Mouse (Mus musculus) midbrain, embryonic 16.5 days (tissue): Measurements from ENCODE around the gene Sowahc. TPM values are rescaled to one million over a fixed set of nuclear protein-coding genes. Genes with fewer than 3 reads are reported as not detected.

ENCODE experiments used
- ATAC-seq: fragments of 200-750 bp; cut with Nextera tagmentation; 2 replicates; pipeline ENCODE4 v1.8.0; 2017; ENCODE audit warnings: moderate TSS enrichment
- H3K27ac ChIP-seq: fragments of 300-500 bp; sonication (generic); 2 replicates; pipeline ENCODE4 v1.5.1; 2014; ENCODE audit warnings: mild to moderate bottlenecking, low read length, mixed read lengths
- H3K27me3 ChIP-seq: fragments of 300-500 bp; sonication (generic); 2 replicates; pipeline ENCODE4 v1.6.1; 2014; ENCODE audit warnings: low read depth, low read length, mixed read lengths; ENCODE audit not compliant: control insufficient read depth, insufficient read depth
- H3K36me3 ChIP-seq: fragments of 300-500 bp; sonication (generic); 2 replicates; pipeline ENCODE4 v1.6.1; 2014; ENCODE audit warnings: mild to moderate bottlenecking, low read length, moderate library complexity, mixed read lengths; ENCODE audit not compliant: control insufficient read depth, insufficient read depth
- H3K4me1 ChIP-seq: fragments of 300-500 bp; sonication (generic); 2 replicates; pipeline ENCODE4 v1.6.1; 2014; ENCODE audit warnings: mild to moderate bottlenecking, low read length, mixed read lengths; ENCODE audit not compliant: control insufficient read depth, insufficient read depth
- H3K4me2 ChIP-seq: fragments of 300-500 bp; sonication (generic); 2 replicates; pipeline ENCODE4 v1.6.1; 2014; ENCODE audit warnings: mild to moderate bottlenecking, low read length, mixed read lengths
- H3K4me3 ChIP-seq: fragments of 300-500 bp; sonication (generic); 2 replicates; pipeline ENCODE4 v1.5.1; 2014; ENCODE audit warnings: low read depth, mild to moderate bottlenecking, low read length, moderate library complexity, mixed read lengths
- H3K9ac ChIP-seq: fragments of 300-500 bp; sonication (generic); 2 replicates; pipeline ENCODE4 v1.6.1; 2014; ENCODE audit warnings: low read depth, low read length, mixed read lengths
- H3K9me3 ChIP-seq: fragments of 300-500 bp; sonication (generic); replicated peaks from 2 replicates; pipeline ENCODE4 v1.6.1; 2014; ENCODE audit warnings: mild to moderate bottlenecking, low read length, mixed read lengths; ENCODE audit not compliant: control insufficient read depth, poor library complexity, severe bottlenecking
- WGBS: fragments of 180-500 bp; shearing (Covaris S2); extraction: QIAGEN DNeasy Blood & Tissue Kit; methylation state at CpG from one replicate; pipeline ENCODE4 v1.1.7; 2014; 5-methylcytosine and 5-hydroxymethylcytosine counted together
- polyA plus RNA-seq: library from polyadenylated mRNA; unstranded; fragments of >200 nt; fragmentation: Nextera tagmentation; extraction: Ambion mirVana; gene quantifications from 2 replicates; pipeline ENCODE4 v1.2.1, GENCODE M21; 2015

Gene Sowahc
- polyA plus RNA-seq, 1 experiment from 2014 or later = 23.8 TPM

GRCm38 (mm10) chr10:59262021-59262420 is 40.3 kb downstream of the Sowahc start:
- no peak for ATAC-seq
- H3K36me3 ChIP-seq = no peaks in the 10 kb centered on the region
- no peak overlapping the region for H3K27ac ChIP-seq
- no peak overlapping the region for H3K4me2 ChIP-seq
- H3K9me3 ChIP-seq = no peaks in the 10 kb centered on the region
- no peak overlapping the region for H3K4me3 ChIP-seq
- H3K27me3 ChIP-seq = no peaks in the 10 kb centered on the region
- H3K4me1 ChIP-seq = no peaks in the 10 kb centered on the region; the same call in 1 of the 2 replicates
- 79% methylated on average over 1 of the region's 1 CpGs for WGBS
- H3K9ac ChIP-seq = no peak overlapping the region

DNA sequence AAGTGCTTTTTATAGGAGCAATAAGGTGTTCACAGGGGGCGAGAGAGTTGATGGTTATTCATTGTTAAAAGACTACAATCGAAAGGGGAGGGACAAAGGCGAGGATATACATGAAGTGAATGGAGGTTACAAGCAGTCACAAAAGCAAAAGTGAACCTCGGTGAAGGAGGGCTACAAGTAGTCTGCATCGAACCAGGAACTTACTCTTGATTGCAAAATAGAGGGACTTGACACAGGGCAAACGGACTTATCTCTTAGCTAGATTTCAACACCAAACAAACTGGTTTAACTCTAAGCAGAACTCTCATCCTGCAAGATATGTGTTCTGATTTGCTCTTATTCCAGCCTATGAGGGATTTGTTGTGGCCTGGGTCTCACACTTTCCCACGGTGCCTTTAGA is 41.2 kb downstream of the Sowahc start:
- H3K9ac ChIP-seq = no peak overlapping the region
- 57% methylated on average over 7 of the region's 7 CpGs for WGBS
- H3K4me2 ChIP-seq = no peak overlapping the region
- H3K27me3 ChIP-seq = no peaks in the 10 kb centered on the region
- no peaks in the 10 kb centered on the region for H3K9me3 ChIP-seq
- H3K36me3 ChIP-seq = no peaks in the 10 kb centered on the region
- no peak for ATAC-seq
- no peaks in the 10 kb centered on the region; the same call in 1 of the 2 replicates for H3K4me1 ChIP-seq
- no peak overlapping the region for H3K27ac ChIP-seq
- H3K4me3 ChIP-seq = no peak overlapping the region

GRCm38 (mm10) chr10:59265067-59265466 is 43.3 kb downstream of the Sowahc start:
- Histone ChIP-seq H3K4me3 (no peak overlapping the region), H3K4me1 (no peaks in the 10 kb centered on the region; the same call in 1 of the 2 replicates), H3K9ac (no peak overlapping the region), H3K27me3 (no peaks in the 10 kb centered on the region), H3K4me2 (no peak overlapping the region), H3K36me3 (no peaks in the 10 kb centered on the region), H3K27ac (no peak overlapping the region), H3K9me3 (no peaks in the 10 kb centered on the region)
- ATAC-seq = no peak
- WGBS = 85% methylated on average over 7 of the region's 7 CpGs

DNA sequence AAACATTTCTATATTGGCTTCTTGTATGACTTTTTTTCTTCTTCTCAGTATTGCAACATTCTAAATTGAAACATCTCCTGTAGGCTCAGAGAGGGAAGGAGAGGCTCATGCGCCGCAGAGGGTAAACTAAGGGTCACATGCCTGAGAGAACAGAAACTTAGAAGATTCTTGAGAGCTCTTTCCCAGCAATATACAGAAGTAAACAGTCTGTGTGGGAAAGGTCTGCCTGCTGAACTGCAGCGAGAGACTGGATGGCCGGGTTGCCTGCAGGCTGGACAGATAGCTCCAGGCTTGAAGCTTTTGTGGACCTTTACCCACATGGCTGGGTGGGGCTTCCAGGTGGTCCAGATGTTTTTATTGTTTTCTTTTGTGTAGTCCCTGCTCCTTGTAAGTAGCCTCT is 43.9 kb downstream of the Sowahc start:
- H3K9me3 ChIP-seq = no peaks in the 10 kb centered on the region
- H3K27me3 ChIP-seq = no peaks in the 10 kb centered on the region
- no peak for ATAC-seq
- no peak overlapping the region for H3K27ac ChIP-seq
- H3K4me2 ChIP-seq = no peak overlapping the region
- no peaks in the 10 kb centered on the region; the same call in 1 of the 2 replicates for H3K4me1 ChIP-seq
- H3K4me3 ChIP-seq = no peak overlapping the region
- 65% methylated on average over 4 of the region's 4 CpGs for WGBS
- no peaks in the 10 kb centered on the region for H3K36me3 ChIP-seq
- H3K9ac ChIP-seq = no peak overlapping the region

GRCm38 (mm10) chr10:59266097-59266496 is 44.3 kb downstream of the Sowahc start:
- H3K9ac ChIP-seq = no peak overlapping the region
- 95% methylated on average over 1 of the region's 1 CpGs for WGBS

DNA sequence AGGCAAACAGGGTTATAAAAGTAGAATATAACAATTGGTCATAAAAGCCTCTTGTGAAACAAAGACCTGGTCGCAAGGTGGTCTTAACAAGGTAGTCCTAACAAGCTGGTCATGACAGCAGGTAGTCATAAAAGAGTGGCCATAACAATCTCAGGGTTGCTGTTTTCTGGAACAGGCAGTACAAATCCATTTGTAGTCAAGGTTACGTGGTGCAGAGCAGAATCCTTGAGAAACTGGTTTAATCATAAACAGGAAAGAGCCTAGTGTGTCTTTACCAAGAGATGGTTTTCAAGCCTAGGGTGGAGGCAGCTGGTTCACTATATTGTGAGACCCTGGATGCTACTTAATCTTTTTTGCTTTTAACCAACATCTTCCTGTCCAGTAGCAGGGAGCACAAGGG is 45.5 kb downstream of the Sowahc start:
- ATAC-seq = no peak
- WGBS = 92% methylated on average over 2 of the region's 2 CpGs

More at GRCm38 (mm10) chr10:59266097-59266496, 44.3 kb downstream of the Sowahc start:
- H3K27ac ChIP-seq = no peak overlapping the region
- no peak overlapping the region for H3K4me2 ChIP-seq
- no peaks in the 10 kb centered on the region for H3K9me3 ChIP-seq
- no peaks in the 10 kb centered on the region for H3K27me3 ChIP-seq
- no peaks in the 10 kb centered on the region for H3K36me3 ChIP-seq
- no peak overlapping the region for H3K4me3 ChIP-seq
- no peaks in the 10 kb centered on the region; the same call in 1 of the 2 replicates for H3K4me1 ChIP-seq
- no peak for ATAC-seq

GRCm38 (mm10) chr10:59268109-59268508 is 46.4 kb downstream of the Sowahc start:
- Histone ChIP-seq H3K4me1 (no peaks in the 10 kb centered on the region), H3K27me3 (no peaks in the 10 kb centered on the region), H3K9ac (no peak overlapping the region), H3K4me2 (no peak overlapping the region), H3K27ac (no peak overlapping the region), H3K36me3 (no peaks in the 10 kb centered on the region), H3K9me3 (no peaks in the 10 kb centered on the region), H3K4me3 (no peak overlapping the region)
- WGBS = 63% methylated on average over 4 of the region's 4 CpGs
- no peak for ATAC-seq

More for the DNA sequence above, 45.5 kb downstream of the Sowahc start:
- H3K27ac ChIP-seq = no peak overlapping the region
- H3K4me2 ChIP-seq = no peak overlapping the region
- H3K4me1 ChIP-seq = no peaks in the 10 kb centered on the region
- no peak overlapping the region for H3K9ac ChIP-seq
- H3K36me3 ChIP-seq = no peaks in the 10 kb centered on the region
- no peaks in the 10 kb centered on the region for H3K27me3 ChIP-seq
- H3K4me3 ChIP-seq = no peak overlapping the region
- no peaks in the 10 kb centered on the region for H3K9me3 ChIP-seq

DNA sequence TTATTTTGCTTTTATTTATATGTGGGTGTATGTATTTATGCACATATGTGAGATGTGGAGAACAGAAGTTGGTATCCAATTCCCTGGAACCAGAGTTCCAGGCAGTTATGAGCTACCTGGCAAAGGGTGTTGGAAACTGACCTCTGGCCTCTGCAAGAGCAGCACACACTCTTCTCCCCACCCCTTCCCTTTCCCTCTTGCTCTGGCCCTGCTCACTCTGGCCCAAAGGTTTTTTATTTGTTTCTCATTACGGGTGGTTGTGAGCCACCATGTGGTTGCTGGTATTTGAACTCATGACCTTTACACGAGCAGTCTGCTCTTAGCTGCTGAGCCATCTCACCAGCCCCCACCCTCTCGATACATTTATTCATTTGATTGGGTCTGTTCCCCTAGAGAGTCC is 47.0 kb downstream of the Sowahc start:
- no peaks in the 10 kb centered on the region for H3K36me3 ChIP-seq
- H3K4me1 ChIP-seq = no peaks in the 10 kb centered on the region
- H3K9ac ChIP-seq = no peak overlapping the region
- no peaks in the 10 kb centered on the region for H3K9me3 ChIP-seq
- H3K4me2 ChIP-seq = no peak overlapping the region
- no peak for ATAC-seq
- no peak overlapping the region for H3K4me3 ChIP-seq
- no peak overlapping the region for H3K27ac ChIP-seq
- WGBS = 41% methylated on average over 3 of the region's 3 CpGs
- H3K27me3 ChIP-seq = no peaks in the 10 kb centered on the region

GRCm38 (mm10) chr10:59275745-59276144 is 54.0 kb downstream of the Sowahc start:
- 84% methylated on average over 5 of the region's 5 CpGs for WGBS
- Histone ChIP-seq H3K9ac (no peak overlapping the region), H3K4me1 (no peaks in the 10 kb centered on the region; the same call in 1 of the 2 replicates), H3K27ac (no peak overlapping the region), H3K36me3 (no peaks in the 10 kb centered on the region), H3K4me3 (no peak overlapping the region), H3K4me2 (no peak overlapping the region), H3K27me3 (no peaks in the 10 kb centered on the region), H3K9me3 (no peaks in the 10 kb centered on the region)
- no peak for ATAC-seq
